Mouse (Mus musculus): ENCODE data around the gene Fam167b.

DNA sequence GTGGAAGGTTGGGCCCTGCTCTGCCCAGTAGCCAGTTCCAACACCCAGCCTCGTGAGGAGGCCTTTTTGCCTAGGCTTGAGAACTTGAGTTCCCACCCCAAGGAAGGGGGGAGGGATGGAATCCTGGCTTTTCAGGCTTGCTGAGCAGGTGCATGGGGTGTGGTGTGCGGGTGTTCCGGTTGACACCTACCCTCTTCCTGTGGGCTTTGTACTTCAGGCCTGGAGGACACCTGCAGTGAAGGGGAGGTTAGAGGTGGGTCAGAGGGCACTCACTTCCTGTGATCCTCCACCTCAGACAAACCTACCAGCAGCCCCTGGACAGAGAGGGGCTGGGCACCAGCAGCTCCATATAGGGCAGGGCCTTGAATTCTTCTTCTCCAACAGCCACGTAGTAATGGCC lies 31.7 kb upstream of the Fam167b start:
- TF ChIP-seq CTCF (IDR thresholded peaks at IDR 0.05; ENCODE audit: insufficient read depth, low read length) (no peak), POLR2A (IDR thresholded peaks at IDR 0.05; ENCODE audit: borderline replicate concordance, extremely low read depth, low read depth, low read length) (no peak)

All from lung, adult 2 months (tissue).